Comparison of ENCODE assay signal across 8 mouse cellular contexts in genomic region chr16:64872841-64873240, GRCm38 (mm10). TPM values are rescaled to one million over a fixed set of nuclear protein-coding genes. Genes with fewer than 3 reads are reported as not detected.
DNase-seq lines count a peak whose midpoint lies in the region; ATAC-seq and TF ChIP-seq lines count a peak whose summit lies in the region.

No protein-coding gene starts in this region.

- peak overlapping the region; percentile 60 for H3K4me2 ChIP-seq in kidney, embryonic 16.5 days (replicated peaks; ENCODE audit: low read depth, low read length)
- peak overlapping the region; percentile 65 for H3K4me2 ChIP-seq in hindbrain, embryonic 13.5 days
- H3K4me2 ChIP-seq in midbrain, embryonic 13.5 days (replicated peaks): peak overlapping the region; percentile 49

- H3K36me3 ChIP-seq in kidney, embryonic 16.5 days (ENCODE audit: insufficient read depth, low read length): no peaks in the 10 kb centered on the region
- H3K36me3 ChIP-seq in hindbrain, embryonic 13.5 days: no peaks in the 10 kb centered on the region
- H3K36me3 ChIP-seq in midbrain, embryonic 13.5 days: no peaks in the 10 kb centered on the region

- DNase-seq in kidney, adult 9 months: no peak
- DNase-seq in urinary bladder, postnatal 14 days (ENCODE audit: low spot score): no peak
- no peak for DNase-seq in cerebellum, postnatal 4 days (ENCODE audit: low spot score in 2 of 2)
- no peak for DNase-seq in left cerebral cortex, adult 8-10 months (ENCODE audit: low spot score in 2 of 2)

- 0 out of 2 replicates have a peak overlapping the region, but pooled peaks have one; percentile 46 for H3K9ac ChIP-seq in kidney, embryonic 16.5 days (replicated peaks; ENCODE audit: low read length)
- H3K9ac ChIP-seq in hindbrain, embryonic 13.5 days: no peak overlapping the region
- H3K9ac ChIP-seq in midbrain, embryonic 13.5 days (replicated peaks): no peak overlapping the region

- no peak overlapping the region for H3K27ac ChIP-seq in kidney, embryonic 16.5 days (ENCODE audit: low read length)
- H3K27ac ChIP-seq in bone marrow macrophage, adult 2 months (ENCODE audit: insufficient read depth, low read depth, low read length): no peak overlapping the region
- no peak overlapping the region for H3K27ac ChIP-seq in hindbrain, embryonic 13.5 days
- no peak overlapping the region for H3K27ac ChIP-seq in midbrain, embryonic 13.5 days

- no peaks in the 10 kb centered on the region for H3K4me1 ChIP-seq in kidney, embryonic 16.5 days (ENCODE audit: insufficient read depth, low read length)
- no peaks in the 10 kb centered on the region for H3K4me1 ChIP-seq in bone marrow macrophage, adult 2 months (ENCODE audit: control insufficient read depth, insufficient read depth, low read length)
- H3K4me1 ChIP-seq in hindbrain, embryonic 13.5 days (replicated peaks): peaks cover 4% of the 10 kb centered on the region
- peaks cover 2% of the 10 kb centered on the region for H3K4me1 ChIP-seq in midbrain, embryonic 13.5 days (replicated peaks)

- no peak for TF ChIP-seq CTCF in bone marrow macrophage, adult 2 months (IDR thresholded peaks at IDR 0.05; ENCODE audit: low read depth, low read length)

- no peak for ATAC-seq in kidney, embryonic 16.5 days (ENCODE audit: low FRiP score, low TSS enrichment)
- ATAC-seq in hindbrain, embryonic 13.5 days (ENCODE audit: low FRiP score): no peak
- ATAC-seq in midbrain, embryonic 13.5 days: no peak

- 4% methylated on average over 7 of the region's 7 CpGs for WGBS in kidney, embryonic 16.5 days
- 11% methylated on average over 7 of the region's 7 CpGs for WGBS in hindbrain, embryonic 13.5 days
- 13% methylated on average over 7 of the region's 7 CpGs for WGBS in midbrain, embryonic 13.5 days

- H3K27me3 ChIP-seq in kidney, embryonic 16.5 days (ENCODE audit: insufficient read depth, low read length): no peaks in the 10 kb centered on the region
- no peaks in the 10 kb centered on the region for H3K27me3 ChIP-seq in hindbrain, embryonic 13.5 days
- H3K27me3 ChIP-seq in midbrain, embryonic 13.5 days: no peaks in the 10 kb centered on the region

- peak overlapping the region; percentile 42 for H3K4me3 ChIP-seq in kidney, embryonic 16.5 days (ENCODE audit: low read length)
- H3K4me3 ChIP-seq in bone marrow macrophage, adult 2 months (ENCODE audit: insufficient read depth, low read length): peak overlapping the region; percentile 47
- H3K4me3 ChIP-seq in hindbrain, embryonic 13.5 days: peak overlapping the region; percentile 52
- peak overlapping the region; percentile 20; the same call in 1 of the 2 replicates for H3K4me3 ChIP-seq in midbrain, embryonic 13.5 days (replicated peaks)

- TF ChIP-seq POLR2A in bone marrow macrophage, adult 2 months (IDR thresholded peaks at IDR 0.05; ENCODE audit: borderline replicate concordance, low read depth, low read length): no peak

- no peaks in the 10 kb centered on the region for H3K9me3 ChIP-seq in kidney, embryonic 16.5 days (ENCODE audit: low read length)
- H3K9me3 ChIP-seq in hindbrain, embryonic 13.5 days: no peaks in the 10 kb centered on the region
- H3K9me3 ChIP-seq in midbrain, embryonic 13.5 days: no peaks in the 10 kb centered on the region

RNA-seq across cellular contexts. Expression of gene Cggbp1, which starts 21.0 kb away (rescaled TPM):
- 86.1 and 88.9 TPM in 2 replicates for polyA plus RNA-seq in kidney, embryonic 16.5 days (2015; fragmentation: Nextera tagmentation; extraction: Ambion mirVana)
- polyA plus RNA-seq in bone marrow macrophage, adult 2 months (2012; ENCODE audit: insufficient read depth, insufficient read length, missing spikeins): 76.4 and 84.7 TPM in 2 replicates
- polyA plus RNA-seq in hindbrain, embryonic 13.5 days (2015; fragmentation: Nextera tagmentation; extraction: Ambion mirVana): 68.2 and 72.9 TPM in 2 replicates
- 78.9 and 84.5 TPM in 2 replicates for polyA plus RNA-seq in midbrain, embryonic 13.5 days (2015; fragmentation: Nextera tagmentation; extraction: Ambion mirVana)
- total RNA-seq in left cerebral cortex, adult 8-10 months (2022): 10 to 100 TPM; 53.3 to 63.1 (median 59.0) TPM

RNA-seq across cellular contexts. Expression of gene Zfp654, which starts 21.4 kb away (rescaled TPM):
- polyA plus RNA-seq in kidney, embryonic 16.5 days (2015; fragmentation: Nextera tagmentation; extraction: Ambion mirVana): 5.9 and 6.4 TPM in 2 replicates
- 7.5 and 7.9 TPM in 2 replicates for polyA plus RNA-seq in bone marrow macrophage, adult 2 months (2012; ENCODE audit: insufficient read depth, insufficient read length, missing spikeins)
- polyA plus RNA-seq in hindbrain, embryonic 13.5 days (2015; fragmentation: Nextera tagmentation; extraction: Ambion mirVana): 6.1 and 6.7 TPM in 2 replicates
- polyA plus RNA-seq in midbrain, embryonic 13.5 days (2015; fragmentation: Nextera tagmentation; extraction: Ambion mirVana): 6.2 and 6.8 TPM in 2 replicates
- total RNA-seq in left cerebral cortex, adult 8-10 months (2022): 10 to 100 TPM; 16.9 to 20.5 (median 18.3) TPM
